Mouse (Mus musculus): ENCODE measurements at regions not wholly inside any gene's neighbourhood (a gene's known extent, or its start where the extent isn't known, plus 50 kb on each side); places are given as distances from the start of the nearest gene placed in this dataset.

DNA sequence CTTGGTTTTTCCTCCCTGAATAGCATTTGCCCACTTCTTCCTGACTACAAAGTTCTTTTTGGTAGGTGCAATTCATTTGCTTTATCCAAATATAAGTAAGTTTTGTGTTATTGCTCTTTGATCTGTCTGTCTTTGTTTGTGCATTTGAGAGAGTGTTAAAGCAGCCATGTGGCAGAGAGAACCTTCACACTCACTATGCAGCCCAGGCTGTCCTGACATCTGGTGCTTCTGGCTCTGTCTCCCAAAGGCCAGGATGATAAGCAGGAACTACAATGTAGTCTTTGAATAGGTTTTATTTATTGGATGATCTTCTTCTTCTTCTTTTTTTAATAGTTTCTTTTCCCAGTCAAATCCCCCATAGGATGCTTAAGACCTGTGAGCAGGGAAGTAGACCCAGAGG, 726.7 kb downstream of the Gm10283 start:
- DNase-seq (ENCODE audit: low read depth, low spot score), result no peak

DNA sequence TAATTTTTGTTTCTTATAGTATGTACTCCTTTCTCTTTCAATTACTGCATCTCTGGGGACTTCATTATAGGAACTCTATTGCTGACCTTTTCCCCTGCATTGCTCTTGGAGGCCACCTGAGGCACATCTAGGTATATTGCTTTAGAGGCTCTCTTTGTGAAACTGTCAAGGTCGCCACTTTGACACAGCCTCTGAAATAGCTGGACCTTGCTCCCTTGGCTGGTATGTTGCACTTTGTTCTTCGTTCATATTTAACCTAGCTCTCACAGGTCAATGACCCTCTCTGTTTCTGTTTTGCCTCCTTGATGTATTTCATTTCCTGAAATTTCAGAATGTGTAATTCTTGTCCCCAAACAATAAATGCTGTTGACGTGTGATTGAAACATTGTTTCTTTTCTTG, 734.9 kb downstream of the Gm10283 start:
- DNase-seq (ENCODE audit: low read depth, low spot score), result peak; percentile 10
